Mouse (Mus musculus): Measurements from ENCODE around the gene Cnga3. TPM values are rescaled to one million over a fixed set of nuclear protein-coding genes. Genes with fewer than 3 reads are reported as not detected.

The Cnga3 gene
- total and polyA plus RNA-seq, 3 experiments, result 0.61 to 2.6 (median 1.1) TPM

DNA sequence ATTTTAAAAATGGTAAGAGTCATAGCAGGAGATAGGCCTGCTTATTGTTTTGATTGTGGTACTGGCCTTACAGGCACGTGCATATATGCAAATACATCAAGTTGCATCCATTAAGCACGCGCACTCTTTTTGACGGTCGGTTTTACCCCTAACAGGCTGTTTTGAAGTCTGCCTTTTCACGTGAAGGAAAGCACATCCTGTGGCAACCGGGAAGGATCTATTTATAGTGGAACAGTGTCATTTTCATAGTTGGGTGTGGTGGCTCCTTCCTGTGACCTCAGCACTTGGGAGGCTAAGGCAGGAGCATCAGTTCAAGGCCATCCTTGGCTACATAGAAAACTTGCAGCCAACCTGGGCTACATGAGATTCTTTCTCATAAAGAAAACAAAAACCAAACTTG is 72.3 kb downstream of the Cnga3 start:
- DNase-seq, result no peak

DNA sequence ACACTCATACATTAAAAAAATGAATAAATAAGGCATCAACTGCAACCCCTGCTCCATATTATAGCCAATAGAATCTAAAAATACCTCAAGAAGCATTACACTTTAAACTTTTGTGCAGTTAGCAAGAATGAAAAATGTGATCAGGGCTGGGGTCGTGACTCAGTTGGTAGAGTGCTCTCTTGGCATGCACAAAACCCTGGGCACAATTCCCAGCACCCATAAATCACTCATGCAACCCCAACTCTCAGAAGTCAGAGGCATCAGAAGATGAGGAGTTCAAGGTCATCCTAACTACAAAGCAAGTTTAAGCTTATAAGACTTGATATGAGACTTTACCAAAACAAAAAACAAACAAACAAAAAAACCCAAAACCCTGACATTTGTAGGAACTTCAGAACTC is 73.5 kb downstream of the Cnga3 start:
- DNase-seq, result peak; percentile 85

DNA sequence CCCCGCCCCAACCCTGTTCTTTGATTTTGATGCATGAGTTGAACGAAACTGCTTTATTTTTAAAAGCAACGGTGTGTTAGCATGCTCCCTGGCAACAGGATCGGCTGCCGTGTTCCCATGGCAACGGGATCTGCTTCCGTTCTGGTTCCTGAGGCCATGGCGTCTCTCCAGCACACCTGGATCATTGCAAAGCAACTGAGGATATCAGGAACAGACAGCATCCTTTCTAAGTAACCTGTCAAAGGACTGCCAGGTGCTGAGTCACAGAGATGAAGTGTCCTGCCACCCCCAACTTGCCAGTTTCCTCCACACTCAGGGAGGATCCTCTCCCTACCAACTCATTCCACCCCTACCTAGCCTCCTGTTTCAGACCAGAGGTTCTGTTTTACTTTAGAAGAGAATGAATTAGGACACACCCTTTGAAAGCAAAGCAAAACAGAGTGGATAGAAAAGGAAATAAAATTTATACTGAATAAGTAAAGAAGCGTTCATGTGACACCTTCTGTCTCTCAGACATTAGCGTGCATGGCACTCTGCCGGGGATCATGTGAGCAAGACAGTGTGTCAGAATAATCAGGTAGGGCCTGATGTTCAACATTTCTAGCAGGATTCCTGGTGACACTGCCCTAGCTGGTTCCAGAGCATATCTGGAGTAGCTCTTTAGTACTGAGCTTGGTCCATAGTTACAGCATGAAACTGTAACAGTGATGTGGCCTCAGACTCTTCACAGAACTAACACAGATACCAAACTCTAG is 74.1 kb downstream of the Cnga3 start:
- peak; percentile 30 for DNase-seq

DNA sequence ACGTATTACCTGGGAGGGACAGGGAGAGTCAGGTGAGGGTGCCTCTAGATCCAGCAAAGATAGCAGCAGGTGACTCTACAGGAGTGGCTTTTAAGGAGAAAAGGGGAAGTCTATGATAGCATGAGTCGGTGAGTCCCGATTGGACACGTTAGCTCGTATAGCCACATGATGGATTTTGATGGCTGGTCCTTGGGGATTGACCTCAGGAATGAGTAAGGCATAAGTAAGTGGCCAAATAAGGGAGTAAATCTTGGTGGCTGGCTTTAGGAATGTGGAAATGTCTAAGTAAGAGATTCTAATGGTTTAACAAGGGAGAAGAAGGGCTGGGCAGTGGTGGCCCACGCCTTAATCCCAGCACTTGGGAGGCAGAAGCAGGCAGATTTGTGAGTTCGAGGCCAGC is 74.7 kb downstream of the Cnga3 start:
- peak; percentile 42 for DNase-seq

DNA sequence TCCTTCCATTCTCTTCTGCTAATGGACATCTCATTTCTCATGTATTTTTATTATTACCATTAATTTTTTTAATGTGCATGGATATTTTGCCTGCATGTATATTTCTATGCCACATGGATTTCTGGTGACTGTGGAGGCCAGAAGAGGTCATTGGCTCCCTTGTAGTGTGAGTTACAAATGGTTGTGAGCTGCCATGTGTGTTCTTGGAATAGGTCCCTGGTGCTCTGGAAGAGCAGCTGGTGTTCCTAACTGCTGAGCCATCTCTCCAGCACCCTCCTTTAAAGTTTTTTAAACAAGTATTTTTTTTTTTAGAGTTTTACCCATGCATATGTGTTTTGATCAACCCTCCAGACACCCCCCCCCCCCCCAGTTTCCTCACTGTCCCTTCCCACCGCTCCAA is 82.2 kb downstream of the Cnga3 start:
- no peak for DNase-seq

DNA sequence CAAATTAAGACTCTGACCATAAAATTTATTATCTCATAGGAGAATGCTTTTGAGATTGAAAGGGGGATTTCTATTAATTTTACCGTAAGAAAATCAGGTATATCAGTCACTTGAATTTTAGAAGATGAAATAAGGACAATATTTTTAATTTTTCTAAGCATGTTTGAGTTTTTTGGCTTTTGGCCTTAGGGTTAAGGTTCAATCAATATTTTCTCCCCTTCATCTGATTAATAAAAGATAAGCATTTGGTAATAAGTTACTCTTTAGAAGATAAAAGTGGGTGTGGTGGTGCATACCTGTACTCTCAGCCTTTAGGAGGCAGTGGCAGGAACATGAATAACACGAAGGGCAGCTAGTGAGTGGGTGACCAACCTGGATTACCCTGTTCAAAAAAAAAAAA is 84.7 kb downstream of the Cnga3 start:
- DNase-seq, result no peak

DNA sequence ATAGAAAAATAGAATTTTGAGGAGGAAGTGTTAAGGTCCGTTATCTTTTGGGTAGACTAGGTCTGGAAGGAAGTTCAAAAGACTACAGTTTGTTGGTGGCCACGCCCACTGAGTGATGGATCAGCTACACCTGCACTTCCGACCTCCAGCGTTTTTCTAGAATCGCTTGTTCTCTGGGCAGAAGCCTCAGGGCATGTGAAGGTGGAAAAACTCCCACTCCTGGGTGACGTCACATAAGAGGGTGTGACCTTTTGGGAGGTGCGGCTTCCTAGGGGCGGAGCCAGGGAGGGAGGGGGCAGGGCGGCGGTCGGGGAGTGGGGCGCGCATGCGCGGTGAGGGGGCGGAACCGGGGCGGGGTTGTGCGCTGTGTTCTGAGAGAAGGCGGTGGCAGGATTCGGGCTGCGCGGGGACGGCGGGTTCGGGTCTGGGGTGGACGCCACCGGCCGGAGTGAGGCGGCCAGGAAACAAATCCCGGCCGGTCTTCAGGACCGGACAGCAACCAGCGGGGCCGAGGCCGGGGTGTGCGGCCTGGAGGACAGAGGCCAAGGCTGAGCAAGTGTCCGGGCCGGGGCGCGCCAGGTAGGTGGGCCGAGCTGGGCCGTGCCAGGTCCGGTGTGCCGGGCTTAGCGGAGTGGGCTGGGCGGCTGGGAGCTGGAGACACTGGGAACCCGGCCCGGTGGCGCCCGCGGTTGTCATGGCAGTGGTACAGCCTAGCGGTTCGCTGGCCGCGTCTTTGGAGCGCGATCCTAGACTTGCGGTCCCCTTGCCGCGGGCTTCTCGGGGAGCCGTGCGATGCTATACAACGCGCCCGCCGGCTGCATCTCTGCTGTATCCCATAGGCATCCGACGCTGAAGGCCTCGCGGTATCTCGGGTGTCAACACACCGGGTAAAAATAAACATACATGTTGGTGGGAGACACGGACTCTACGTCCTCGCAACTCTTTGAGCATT is 85.6 kb downstream of the Cnga3 start, which contains the start of gene Inpp4a:
TSS of gene Inpp4a (plus strand) at position 326 of the 952 bp plus-strand sequence.
- peak; percentile 97 for DNase-seq

DNA sequence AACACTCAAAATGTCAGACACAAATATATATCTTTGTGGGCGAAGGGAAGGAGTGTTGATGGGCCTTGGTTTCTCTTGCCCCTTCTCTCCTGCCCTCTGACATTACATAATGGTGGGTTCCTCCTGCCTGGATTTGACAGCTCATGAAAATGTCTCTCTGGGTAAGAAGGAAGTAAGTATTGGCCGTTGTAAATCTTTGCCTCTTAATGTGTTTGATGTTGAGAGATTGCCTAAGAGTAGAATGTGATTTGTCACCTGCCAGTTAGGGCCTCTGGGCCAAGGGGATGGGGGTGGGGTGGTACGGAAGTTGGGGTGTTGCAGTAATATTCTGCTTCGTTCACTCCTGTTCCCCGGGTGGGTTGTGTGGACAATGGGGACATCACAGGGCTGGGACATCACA is 86.4 kb downstream of the Cnga3 start:
- peak; percentile 24 for DNase-seq

DNA sequence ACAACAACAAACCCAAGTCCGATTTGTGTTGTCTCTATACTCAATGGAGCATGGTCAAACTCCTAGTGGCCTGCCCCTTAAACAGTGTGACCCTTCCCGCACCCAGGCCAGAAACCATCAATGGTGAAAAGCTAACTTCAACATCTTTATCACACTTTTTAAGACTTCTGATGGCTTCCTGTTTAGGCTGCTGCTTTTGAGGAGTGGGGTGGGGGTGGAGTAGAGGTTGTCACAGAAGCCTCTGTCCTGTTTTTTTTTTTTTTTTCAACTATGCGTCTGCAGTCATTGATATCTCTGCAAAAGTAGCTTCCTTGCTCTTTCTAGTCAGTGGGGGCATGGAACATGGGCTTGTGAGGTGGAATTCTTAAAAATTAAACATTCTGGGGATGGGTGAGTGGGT is 88.6 kb downstream of the Cnga3 start:
- no peak for DNase-seq

DNA sequence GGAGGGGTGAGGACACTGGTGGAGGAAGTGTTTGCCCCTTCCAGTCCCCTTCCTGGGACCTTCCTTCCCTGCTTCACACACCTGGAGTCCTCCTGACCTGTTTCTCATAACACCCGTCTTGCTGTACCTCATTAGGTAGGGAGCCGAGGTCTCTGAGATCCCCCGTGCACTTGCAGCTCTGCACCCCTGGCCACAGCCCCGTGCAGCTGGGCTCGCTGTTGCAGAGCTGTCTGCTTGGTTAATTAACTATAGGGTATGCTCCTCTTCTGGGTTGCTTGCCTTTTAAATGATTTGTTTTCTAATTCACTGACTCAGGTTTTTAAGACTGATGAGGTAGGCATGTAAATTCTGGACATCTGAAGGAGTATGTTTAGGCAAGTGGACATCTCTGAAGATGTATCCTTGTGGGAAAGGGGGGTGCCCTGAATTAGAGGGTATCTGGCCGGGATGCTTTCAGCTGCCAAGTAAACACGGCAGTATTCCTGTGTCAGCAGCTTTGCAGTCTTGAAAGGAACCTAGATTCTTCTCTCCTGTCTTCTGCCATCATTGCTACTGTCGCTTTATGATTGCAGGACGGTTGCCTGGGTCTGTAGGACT is 91.6 kb downstream of the Cnga3 start:
- no peak for DNase-seq

DNA sequence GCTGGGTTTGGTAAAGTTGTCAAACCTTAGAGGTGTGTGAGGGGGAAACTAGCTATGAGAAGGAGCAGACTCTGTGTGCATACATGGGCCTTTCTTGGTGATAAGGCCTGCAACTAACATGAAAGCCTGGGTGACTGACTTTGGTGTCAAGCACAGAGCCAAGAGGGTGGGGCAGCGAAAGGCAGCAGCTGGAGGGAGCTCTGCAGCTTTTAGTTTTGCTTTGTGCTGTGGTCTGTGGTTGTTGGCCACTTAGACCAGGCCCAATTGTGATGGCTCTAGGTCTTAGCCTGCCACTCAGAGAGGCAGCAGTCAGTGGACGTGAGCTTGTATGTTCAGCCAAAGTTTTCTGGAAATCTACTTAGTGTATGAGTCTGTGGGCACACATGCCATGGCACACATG is 93.4 kb downstream of the Cnga3 start:
- DNase-seq, result no peak

DNA sequence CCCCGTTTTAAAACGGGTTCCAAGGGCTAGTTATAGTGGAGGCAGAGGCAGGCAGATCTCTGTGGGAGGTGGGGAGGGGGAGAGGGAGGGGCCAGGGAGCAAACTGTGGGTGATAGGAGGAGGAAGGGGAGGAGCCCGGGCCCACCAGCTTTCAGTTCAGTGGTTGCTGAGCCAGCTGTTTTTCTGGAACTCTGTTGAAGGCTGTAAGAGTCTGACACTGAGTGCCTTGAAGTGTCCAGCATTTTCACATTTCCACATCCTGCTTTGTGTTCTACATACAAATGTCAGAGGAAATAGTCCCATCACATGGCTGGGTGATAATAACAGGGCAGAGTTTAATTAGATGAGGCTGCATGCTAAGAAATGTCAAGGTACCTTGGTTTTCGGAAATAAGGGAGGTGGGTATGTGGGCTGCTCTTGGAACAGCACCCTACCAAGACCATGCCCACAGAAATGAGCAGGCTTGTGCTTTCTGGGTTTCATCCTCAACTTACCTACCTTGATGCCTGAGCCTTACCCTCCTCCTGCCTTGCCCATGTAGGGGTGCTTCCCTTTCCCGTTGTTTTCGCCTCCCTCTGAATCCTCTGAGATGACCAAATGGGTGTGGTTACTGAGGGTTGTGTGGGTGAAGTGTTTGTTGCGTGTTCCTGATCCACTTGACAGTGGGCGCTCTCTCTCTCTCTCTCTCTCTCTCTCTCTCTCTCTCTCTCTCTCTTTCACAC is 93.9 kb downstream of the Cnga3 start:
- DNase-seq, result no peak

DNA sequence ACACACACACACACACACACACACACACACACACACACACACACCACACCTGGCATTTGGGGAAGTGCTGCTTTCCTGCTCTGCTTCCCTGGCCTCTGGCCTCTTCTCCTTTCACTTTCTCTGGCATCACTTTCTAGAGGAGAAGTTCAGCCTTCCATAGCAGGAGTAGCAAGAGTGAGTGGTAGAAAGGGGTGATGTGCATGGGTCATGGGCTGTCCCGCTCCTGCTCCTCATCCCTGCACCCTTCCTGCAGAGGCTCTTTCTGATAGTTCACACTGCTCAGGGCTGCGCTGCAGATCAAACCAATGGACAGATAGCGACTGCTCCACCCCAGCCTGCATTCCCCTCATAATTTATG is 94.5 kb downstream of the Cnga3 start:
- no peak for DNase-seq

DNA sequence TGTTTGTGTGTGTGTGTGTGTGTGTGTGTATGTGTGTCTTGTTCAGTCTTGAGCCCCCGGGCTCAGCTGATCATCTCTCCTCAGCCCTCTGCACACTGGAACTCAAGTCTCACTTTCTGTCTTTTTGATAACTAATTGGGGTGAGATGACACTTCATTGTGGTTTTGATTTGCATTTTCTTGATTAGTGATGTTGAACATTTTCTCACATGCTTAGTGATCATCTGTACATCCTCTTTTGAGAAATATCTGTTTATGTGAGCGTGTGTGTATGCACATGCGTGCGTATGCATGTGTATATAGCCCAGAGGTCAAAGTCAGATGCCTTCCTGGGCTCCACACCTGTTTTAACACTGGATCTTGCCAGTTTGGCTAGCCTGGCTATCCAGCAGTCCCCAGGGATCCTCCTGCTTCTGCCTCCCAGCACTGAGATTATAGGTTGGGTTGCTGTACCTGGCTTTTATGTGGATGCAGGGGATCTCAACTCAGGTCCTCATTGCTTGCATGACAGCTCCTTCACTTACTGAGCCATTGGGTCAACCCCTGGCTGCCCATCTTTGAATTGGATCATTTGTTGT is 95.8 kb downstream of the Cnga3 start:
- no peak for DNase-seq

Other genes starting within 250 kb of the Cnga3 start
- gene Vwa3b, start 187.8 kb upstream of the Cnga3 start, total RNA-seq (2021), result under 1 TPM; 0.35 to 0.49 TPM
- 1.0 TPM in 1 of 2 replicates, not detected in the other for gene Vwa3b, start 187.8 kb upstream of the Cnga3 start, polyA plus RNA-seq (2012; rRNA removed)
- 10 to 100 TPM; 19.1 to 23.6 TPM for gene Inpp4a, start 85.4 kb downstream of the Cnga3 start, total RNA-seq (2021)
- 13.3 and 14.0 TPM in 2 replicates for gene Inpp4a, start 85.4 kb downstream of the Cnga3 start, polyA plus RNA-seq (2012; rRNA removed)
- gene Coa5, start 215.7 kb downstream of the Cnga3 start, total RNA-seq (2021), result 100 to 1,000 TPM in 1 of 2 experiments, 10 to 100 TPM in 1; 100.0 to 113 TPM
- 43.3 and 46.8 TPM in 2 replicates for gene Coa5, start 215.7 kb downstream of the Cnga3 start, polyA plus RNA-seq (2012; rRNA removed)
- 10 to 100 TPM; 51.4 to 70.3 TPM for gene Unc50, start 215.7 kb downstream of the Cnga3 start, total RNA-seq (2021)
- 77.0 and 88.5 TPM in 2 replicates for gene Unc50, start 215.7 kb downstream of the Cnga3 start, polyA plus RNA-seq (2012; rRNA removed)